Mouse (Mus musculus) left cerebral cortex, adult 18-20 months (tissue): Measurements from ENCODE around the gene Cdan1. TPM values are rescaled to one million over a fixed set of nuclear protein-coding genes. Genes with fewer than 3 reads are reported as not detected.

Experiments
- DNase-seq, 2 experiments: peaks; one replicate each; pipeline ENCODE4 v3.0.0; 2021 to 2022; ENCODE audit warnings: low spot score in 2 of 2, mixed read lengths in 1 of 2
- total RNA-seq, 2 experiments: library from RNA; stranded (reverse); gene quantifications; 2 replicates each; pipeline ENCODE4 v1.2.3; 2021

The Cdan1 gene
- total RNA-seq, 2 experiments from 2014 or later: 25.2 to 26.5 TPM

DNA sequence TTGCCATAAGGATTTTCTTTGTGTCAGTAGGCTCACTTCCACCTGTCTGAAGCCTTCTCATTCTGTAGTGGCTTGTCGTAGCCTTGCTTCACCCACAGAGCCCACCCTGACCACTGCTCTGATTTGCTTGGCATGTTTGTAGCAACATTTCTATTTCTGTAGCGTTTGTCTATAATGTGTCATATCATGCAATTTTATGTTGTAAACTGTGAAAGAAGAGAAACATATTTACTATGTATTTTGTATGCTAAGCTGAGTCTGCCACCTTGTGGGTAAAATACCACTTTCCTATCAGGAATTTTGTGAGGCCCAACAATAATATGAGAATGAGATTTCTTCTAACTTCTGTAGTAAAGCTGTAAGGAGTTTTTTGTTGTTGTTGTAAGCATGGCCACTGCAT is 179.7 kb downstream of the Cdan1 start:
- no peak for DNase-seq

DNA sequence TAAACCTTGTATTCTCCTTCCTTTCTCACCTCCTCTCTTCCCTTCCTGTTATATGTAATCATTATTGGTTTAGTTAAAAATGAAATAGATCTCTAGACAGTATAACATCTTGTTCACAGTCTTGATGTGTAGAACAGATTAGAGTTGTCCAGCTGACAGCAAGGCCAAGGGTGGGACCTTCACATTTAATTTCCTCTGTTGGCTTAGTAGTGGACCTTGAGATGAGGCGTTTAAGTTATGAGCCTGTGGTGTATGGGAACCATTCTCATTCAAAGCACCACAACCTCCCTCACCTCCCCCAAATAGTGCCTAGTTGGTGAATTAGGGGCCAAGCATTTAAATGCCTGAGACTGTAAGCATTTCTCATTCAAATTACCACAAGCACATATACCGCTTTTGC is 182.5 kb downstream of the Cdan1 start:
- no peak for DNase-seq

Other genes with a start within 250 kb of the Cdan1 start
- 10 to 100 TPM; 13.1 to 14.9 TPM for gene Haus2, start 240.7 kb downstream of the Cdan1 start, total RNA-seq
- 10 to 100 TPM; 43.6 to 44.7 TPM for gene Lrrc57, start 240.6 kb downstream of the Cdan1 start, total RNA-seq
- gene Stard9, start 221.0 kb downstream of the Cdan1 start, total RNA-seq: 1 to 10 TPM; 6.9 to 8.8 TPM
- 10 to 100 TPM; 89.8 to 93.3 TPM for gene Ttbk2, start 476 bp upstream of the Cdan1 start, total RNA-seq
- 10 to 100 TPM; 43.2 to 45.0 TPM for gene Ubr1, start 120.6 kb upstream of the Cdan1 start, total RNA-seq
- gene Tmem62, start 126.9 kb upstream of the Cdan1 start, total RNA-seq: 10 to 100 TPM; 24.8 to 25.6 TPM
- 10 to 100 TPM; 63.0 to 64.6 TPM for gene Ccndbp1, start 158.3 kb upstream of the Cdan1 start, total RNA-seq
- gene Epb42, start 186.9 kb upstream of the Cdan1 start, total RNA-seq: not detected
- under 1 TPM in 1 of 2 experiments, not detected in 1; 0.14 TPM for gene Tgm5, start 235.7 kb upstream of the Cdan1 start, total RNA-seq